Mouse (Mus musculus) CH12.LX (cell line): ENCODE results near the gene Cox4i2. TPM values are rescaled to one million over a fixed set of nuclear protein-coding genes. Genes with fewer than 3 reads are reported as not detected.

ENCODE experiments used
- DNase-seq: peaks from one replicate; pipeline ENCODE4 v3.0.0-alpha.2; 2013; ENCODE audit errors: extremely low read depth
- H3K27ac ChIP-seq: 2 replicates; pipeline ENCODE4 v1.5.1; 2012; ENCODE audit warnings: low read depth, mild to moderate bottlenecking, control low read depth, moderate library complexity; ENCODE audit not compliant: insufficient read depth
- H3K27me3 ChIP-seq: replicated peaks from 2 replicates; pipeline ENCODE3; 2012; ENCODE audit warnings: inconsistent platforms
- H3K36me3 ChIP-seq, 2 experiments: replicated peaks in 1 of 2; 2 replicates each; pipeline versions ENCODE3 to v1.6.1; 2012; ENCODE audit warnings: inconsistent platforms in 1 of 2, low read length in 1 of 2, mild to moderate bottlenecking in 1 of 2, mixed read lengths in 1 of 2, moderate library complexity in 1 of 2; ENCODE audit not compliant: control insufficient read depth in 1 of 2, insufficient read depth in 1 of 2
- H3K4me1 ChIP-seq, 2 experiments: 2 replicates each; pipeline ENCODE4 v1.6.1; 2012; ENCODE audit warnings: inconsistent platforms in 1 of 2, moderate library complexity in 1 of 2; ENCODE audit not compliant: insufficient read depth in 2 of 2, control insufficient read depth in 1 of 2
- H3K4me2 ChIP-seq: 2 replicates; pipeline ENCODE4 v1.6.1; 2012; ENCODE audit warnings: low read depth, mild to moderate bottlenecking, control low read depth; ENCODE audit not compliant: poor library complexity, insufficient read depth, severe bottlenecking
- H3K4me3 ChIP-seq, 3 experiments: fragments of 150-350 bp in 1 of 3; sonication (generic) in 1 of 3; replicated peaks in 1 of 3; 2 replicates each; pipeline versions ENCODE3 to v1.5.1; 2011 to 2012; ENCODE audit warnings: low read depth in 2 of 3, low read length in 2 of 3, mild to moderate bottlenecking in 2 of 3, moderate library complexity in 2 of 3, control low read depth in 1 of 3, improper control_type of control experiment in 1 of 3, inconsistent platforms in 1 of 3, mixed read lengths in 1 of 3; ENCODE audit not compliant: poor library complexity in 1 of 3
- H3K79me2 ChIP-seq: replicated peaks from 2 replicates; pipeline ENCODE4 v1.6.1; 2012; ENCODE audit warnings: mild to moderate bottlenecking, moderate library complexity; ENCODE audit not compliant: control insufficient read depth, poor library complexity, insufficient read depth, severe bottlenecking; ENCODE audit errors: extremely low read depth
- H3K9ac ChIP-seq: 2 replicates; pipeline ENCODE4 v1.6.1; 2012; ENCODE audit warnings: low read depth, mild to moderate bottlenecking, control low read depth, moderate library complexity; ENCODE audit not compliant: insufficient read depth
- H3K9me3 ChIP-seq: replicated peaks from 2 replicates; pipeline ENCODE3; 2012; ENCODE audit warnings: low read length, inconsistent platforms, mixed read lengths
- CHD2 ChIP-seq: IDR thresholded peaks from 2 replicates; pipeline ENCODE4 v1.6.1; 2011; ENCODE audit warnings: low read length, improper control_type of control experiment
- EP300 ChIP-seq: IDR thresholded peaks from 2 replicates; pipeline ENCODE4 v1.6.1; 2011; ENCODE audit warnings: low read length, improper control_type of control experiment
- ETS1 ChIP-seq: conservative IDR thresholded peaks from 2 replicates; pipeline ENCODE4 v1.6.1; 2012; ENCODE audit warnings: low read depth, mild to moderate bottlenecking, inconsistent platforms, low read length, improper control_type of control experiment, moderate library complexity
- GABPA ChIP-seq: IDR thresholded peaks from 2 replicates; pipeline ENCODE4 v1.6.1; 2012; ENCODE audit warnings: low read depth, low read length, improper control_type of control experiment, inconsistent platforms; ENCODE audit not compliant: insufficient replicate concordance
- HCFC1 ChIP-seq: IDR thresholded peaks from 2 replicates; pipeline ENCODE4 v1.6.1; 2012; ENCODE audit warnings: low read depth, mild to moderate bottlenecking, inconsistent platforms, low read length, improper control_type of control experiment
- IRF4 ChIP-seq: IDR thresholded peaks from 2 replicates; pipeline ENCODE4 v1.6.1; 2014; ENCODE audit warnings: low read depth, mild to moderate bottlenecking, inconsistent platforms, low read length, improper control_type of control experiment
- JUN ChIP-seq: IDR thresholded peaks from 2 replicates; pipeline ENCODE4 v1.6.1; 2011; ENCODE audit warnings: low read depth, mild to moderate bottlenecking, low read length, improper control_type of control experiment, moderate library complexity; ENCODE audit not compliant: insufficient read depth
- JUND ChIP-seq: conservative IDR thresholded peaks from 2 replicates; pipeline ENCODE4 v1.6.1; 2011; ENCODE audit warnings: low read depth, low read length, improper control_type of control experiment
- KAT2A ChIP-seq: IDR thresholded peaks from 2 replicates; pipeline ENCODE4 v1.6.1; 2012; ENCODE audit warnings: low read length, improper control_type of control experiment, inconsistent platforms; ENCODE audit not compliant: insufficient replicate concordance
- MAFK ChIP-seq: IDR thresholded peaks from 2 replicates; pipeline ENCODE4 v1.6.1; 2011; ENCODE audit warnings: low read length, improper control_type of control experiment; ENCODE audit not compliant: insufficient replicate concordance
- MEF2A ChIP-seq: IDR thresholded peaks from 2 replicates; pipeline ENCODE4 v1.6.1; 2014; ENCODE audit warnings: low read depth, mild to moderate bottlenecking, inconsistent platforms, low read length, improper control_type of control experiment, borderline replicate concordance
- MXI1 ChIP-seq: IDR thresholded peaks from 2 replicates; pipeline ENCODE4 v1.6.1; 2011; ENCODE audit warnings: mild to moderate bottlenecking, low read depth, low read length, improper control_type of control experiment
- MYC ChIP-seq: IDR thresholded peaks from 2 replicates; pipeline ENCODE4 v1.6.1; 2011; ENCODE audit warnings: low read depth, mild to moderate bottlenecking, improper control_type of control experiment, low read length
- PAX5 ChIP-seq: IDR thresholded peaks from 2 replicates; pipeline ENCODE4 v1.6.1; 2012; ENCODE audit warnings: low read length, inconsistent platforms, mixed read lengths
- POLR2A ChIP-seq: IDR thresholded peaks from 2 replicates; pipeline ENCODE4 v1.6.1; 2011; ENCODE audit warnings: low read depth, mild to moderate bottlenecking, improper control_type of control experiment, low read length
- RAD21 ChIP-seq: IDR thresholded peaks from 2 replicates; pipeline ENCODE4 v1.6.1; 2011; ENCODE audit warnings: low read depth, mild to moderate bottlenecking, low read length, improper control_type of control experiment, moderate library complexity
- RCOR1 ChIP-seq: conservative IDR thresholded peaks from 2 replicates; pipeline ENCODE4 v1.6.1; 2012; ENCODE audit warnings: low read depth, mild to moderate bottlenecking, inconsistent platforms, low read length, improper control_type of control experiment
- SIN3A ChIP-seq: IDR thresholded peaks from 2 replicates; pipeline ENCODE4 v1.6.1; 2012; ENCODE audit warnings: low read length, improper control_type of control experiment, inconsistent platforms
- SMC3 ChIP-seq: IDR thresholded peaks from 2 replicates; pipeline ENCODE4 v1.6.1; 2011; ENCODE audit warnings: low read depth, low read length, improper control_type of control experiment
- TBP ChIP-seq: conservative IDR thresholded peaks from 2 replicates; pipeline ENCODE4 v1.6.1; 2011; ENCODE audit warnings: low read depth, low read length, improper control_type of control experiment
- TCF12 ChIP-seq: IDR thresholded peaks from 2 replicates; pipeline ENCODE4 v1.6.1; 2014; ENCODE audit warnings: low read depth, mild to moderate bottlenecking, inconsistent platforms, low read length, improper control_type of control experiment
- UBTF ChIP-seq: IDR thresholded peaks from 2 replicates; pipeline ENCODE4 v1.6.1; 2012; ENCODE audit warnings: low read depth, mild to moderate bottlenecking, inconsistent platforms, low read length, improper control_type of control experiment, moderate library complexity
- USF2 ChIP-seq: conservative IDR thresholded peaks from 2 replicates; pipeline ENCODE4 v1.6.1; 2011; ENCODE audit warnings: low read depth, low read length, improper control_type of control experiment
- ZKSCAN1 ChIP-seq: IDR thresholded peaks from 2 replicates; pipeline ENCODE4 v1.6.1; 2012; ENCODE audit warnings: low read depth, inconsistent platforms, low read length, improper control_type of control experiment, borderline replicate concordance
- ZMIZ1 ChIP-seq: IDR thresholded peaks from 2 replicates; pipeline ENCODE4 v1.6.1; 2012; ENCODE audit warnings: low read depth, mild to moderate bottlenecking, inconsistent platforms, low read length, improper control_type of control experiment
- dilution Hi-C: fragments of 300-500 bp; cut with MboI; formaldehyde crosslinking; loops from 2 replicates; pipeline ENCODE4 v1.14.3; 2020; ENCODE audit warnings: low sequenced_read_pairs; ENCODE audit not compliant: extremely low pct_unique_long_range_greater_than_20kb, extremely low pct_ligation_motif_present
- in situ Hi-C: fragments of 300-500 bp; cut with MboI; formaldehyde crosslinking; loops from 3 replicates; pipeline ENCODE4 v1.14.3; 2019; ENCODE audit warnings: low sequenced_read_pairs, low pct_ligation_motif_present, low pct_unique_long_range_greater_than_20kb, mixed read lengths
- polyA plus RNA-seq: library from polyadenylated mRNA; unstranded; fragments of >175 nt; gene quantifications from 2 replicates; pipeline ENCODE4 v1.2.1, GENCODE M21; 2012; ENCODE audit warnings: low read depth; ENCODE audit not compliant: insufficient read length
- total RNA-seq, 2 experiments: library from RNA; depleted of rRNA; stranded (reverse); fragments of 300-350 nt in 1 of 2; fragments of >200 nt in 1 of 2; gene quantifications; 2 replicates each; pipeline ENCODE4 v1.2.3; 2012 to 2014

The Cox4i2 gene
- total and polyA plus RNA-seq, 3 experiments = not detected

DNA sequence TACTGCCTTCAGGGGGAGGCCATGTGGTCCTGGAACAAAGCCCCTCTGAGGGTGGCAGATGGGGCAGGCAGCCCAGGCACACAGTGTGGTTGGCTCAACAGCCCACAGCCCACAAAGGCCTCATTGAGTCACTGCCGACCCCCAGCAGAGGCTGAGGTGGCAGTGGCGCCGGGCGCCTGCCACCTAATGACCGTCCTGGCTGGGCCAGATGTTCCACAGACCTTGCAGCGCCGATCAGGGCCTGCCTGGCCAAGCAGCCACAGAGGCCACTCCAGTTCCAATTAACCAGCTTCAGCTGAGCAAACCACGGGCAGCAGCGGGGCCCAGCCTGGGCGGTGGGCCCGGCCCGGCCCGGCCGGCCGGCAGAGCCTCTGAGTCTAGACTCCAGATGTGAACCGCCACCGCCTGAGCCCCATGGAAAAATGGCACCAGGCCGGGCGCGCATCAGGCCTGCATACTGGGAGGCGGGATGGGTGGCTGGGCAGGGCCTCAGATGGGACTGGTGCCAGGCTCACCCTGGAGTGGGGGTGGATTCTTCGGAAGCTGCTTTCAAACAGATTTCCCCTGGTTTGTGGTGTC, 47.9 kb upstream of the Cox4i2 start:
- no peaks in the 10 kb centered on the region for H3K4me1 ChIP-seq
- no peak overlapping the region for H3K27ac ChIP-seq
- peaks cover 64 to 90% of the 10 kb centered on the region in 2 experiments for H3K36me3 ChIP-seq
- no peaks in the 10 kb centered on the region for H3K27me3 ChIP-seq
- H3K9ac ChIP-seq = no peak overlapping the region
- H3K4me3 ChIP-seq = no peak overlapping the region
- no peak for DNase-seq
- in situ Hi-C loops (no loop called here), dilution Hi-C loops (no loop called here)
- peaks cover under 1% of the 10 kb centered on the region for H3K9me3 ChIP-seq
- H3K4me2 ChIP-seq = no peak overlapping the region
- TF ChIP-seq ETS1 (no peak), POLR2A (no peak), RCOR1 (no peak), JUN (no peak), KAT2A (no peak)
- no peaks in the 10 kb centered on the region for H3K79me2 ChIP-seq

DNA sequence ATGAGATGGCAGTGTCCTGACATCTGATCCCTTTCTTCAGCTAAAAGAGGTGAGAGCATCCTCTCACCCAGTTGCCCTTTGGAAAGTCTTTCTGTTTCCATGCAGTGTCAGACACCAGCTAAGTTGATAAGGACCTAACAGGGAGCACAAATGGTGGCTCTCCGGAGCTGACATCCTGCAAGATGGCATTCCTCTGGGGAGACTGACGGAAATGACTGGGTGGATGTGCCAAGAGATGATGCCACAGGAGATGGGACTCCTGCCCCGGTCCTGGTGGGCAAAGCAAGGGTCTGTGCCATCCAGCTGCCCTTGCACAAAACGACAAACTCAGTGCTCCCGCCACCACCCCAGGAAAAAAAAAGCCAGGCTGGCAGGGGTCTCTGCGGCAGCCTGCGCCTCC, 46.8 kb upstream of the Cox4i2 start:
- dilution Hi-C loops = no loop called here
- no peak overlapping the region for H3K4me3 ChIP-seq
- in situ Hi-C loops = no loop called here

DNA sequence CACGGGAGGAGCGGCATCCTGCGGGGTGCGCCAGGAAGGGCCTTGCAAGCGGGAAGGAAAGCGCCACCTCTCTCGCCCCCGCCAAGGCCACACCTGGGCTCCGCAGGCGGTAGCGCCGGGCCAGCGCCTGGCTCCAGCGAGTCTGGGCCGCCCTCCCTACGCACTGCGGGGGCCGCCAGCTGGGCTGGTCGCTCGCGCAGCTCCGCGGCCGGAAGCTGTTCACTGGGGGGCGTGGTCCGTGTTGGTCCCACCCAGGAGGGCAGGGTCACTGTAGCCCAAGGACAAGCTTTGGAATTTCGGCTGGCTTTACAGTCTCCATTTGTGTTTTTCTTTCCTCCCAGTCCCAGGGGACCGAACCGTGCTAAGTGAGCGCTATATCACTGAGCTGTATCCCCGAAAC, 46.3 kb upstream of the Cox4i2 start:
- DNase-seq = no peak
- TF ChIP-seq EP300 = no peak
- no peak for TF ChIP-seq HCFC1
- TF ChIP-seq ETS1 = no peak
- no peak for TF ChIP-seq UBTF
- no peak for TF ChIP-seq USF2
- TF ChIP-seq MEF2A = no peak
- TF ChIP-seq, all 38 proteins: peak for 0
- H3K9me3 ChIP-seq = no peaks in the 10 kb centered on the region
- no peak overlapping the region for H3K4me2 ChIP-seq
- H3K27me3 ChIP-seq = no peaks in the 10 kb centered on the region
- H3K79me2 ChIP-seq = no peaks in the 10 kb centered on the region
- no peak overlapping the region for H3K9ac ChIP-seq
- no peaks in the 10 kb centered on the region for H3K4me1 ChIP-seq
- in situ Hi-C loops (no loop called here), dilution Hi-C loops (no loop called here)
- no peak overlapping the region for H3K4me3 ChIP-seq
- no peak overlapping the region for H3K27ac ChIP-seq
- peaks cover 51 to 78% of the 10 kb centered on the region in 2 experiments for H3K36me3 ChIP-seq

More for the DNA sequence above, 46.8 kb upstream of the Cox4i2 start:
- H3K36me3 ChIP-seq = peaks cover 53 to 81% of the 10 kb centered on the region in 2 experiments
- TF ChIP-seq MAFK (no peak), ETS1 (no peak), JUND (no peak), TBP (no peak), RCOR1 (no peak), SIN3A (no peak), HCFC1 (no peak), MXI1 (no peak), ZKSCAN1 (no peak), TCF12 (no peak), KAT2A (no peak), GABPA (no peak), IRF4 (no peak), ZMIZ1 (no peak), RAD21 (no peak), MYC (no peak), USF2 (no peak), PAX5 (no peak), CHD2 (no peak), SMC3 (no peak)
- H3K4me2 ChIP-seq = no peak overlapping the region
- no peak overlapping the region for H3K27ac ChIP-seq
- H3K27me3 ChIP-seq = no peaks in the 10 kb centered on the region
- no peak for DNase-seq
- H3K9me3 ChIP-seq = no peaks in the 10 kb centered on the region
- no peak overlapping the region for H3K9ac ChIP-seq
- H3K79me2 ChIP-seq = no peaks in the 10 kb centered on the region
- H3K4me1 ChIP-seq = no peaks in the 10 kb centered on the region
